Mouse (Mus musculus): ENCODE measurements around the gene E130311K13Rik. TPM values are rescaled to one million over a fixed set of nuclear protein-coding genes. Genes with fewer than 3 reads are reported as not detected.

The E130311K13Rik gene
- polyA plus RNA-seq, 1 experiment from 2014 or later: 5.0 TPM

DNA sequence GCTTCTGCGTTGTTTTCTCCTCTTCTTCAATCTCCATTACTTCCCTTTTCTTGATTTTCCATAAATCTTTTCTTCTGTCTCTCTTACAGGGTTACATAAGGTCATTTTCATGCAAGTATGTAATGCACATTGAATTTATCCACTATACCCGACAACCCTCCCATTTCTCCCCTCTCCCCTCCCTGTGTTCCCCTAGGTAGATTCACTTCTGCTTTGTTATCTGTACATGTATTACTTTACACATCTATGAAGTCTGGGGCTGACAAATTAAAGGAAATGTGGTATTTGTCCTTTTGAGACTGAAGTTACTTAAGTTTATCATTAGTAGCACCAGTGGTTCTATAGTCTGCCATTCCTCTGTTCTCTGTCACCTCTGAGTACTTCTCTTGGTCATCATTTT lies 48.2 kb downstream of the E130311K13Rik start:
- no peak overlapping the region for H3K4me2 ChIP-seq (replicated peaks)
- no peaks in the 10 kb centered on the region for H3K4me1 ChIP-seq (replicated peaks)
- 87% methylated on average over 2 of the region's 2 CpGs for WGBS
- H3K27me3 ChIP-seq (replicated peaks): no peaks in the 10 kb centered on the region
- H3K9ac ChIP-seq: no peak overlapping the region
- no peak overlapping the region for H3K27ac ChIP-seq
- ATAC-seq: no peak
- H3K36me3 ChIP-seq: no peaks in the 10 kb centered on the region
- no peak overlapping the region for H3K4me3 ChIP-seq (replicated peaks)
- H3K9me3 ChIP-seq: no peaks in the 10 kb centered on the region

DNA sequence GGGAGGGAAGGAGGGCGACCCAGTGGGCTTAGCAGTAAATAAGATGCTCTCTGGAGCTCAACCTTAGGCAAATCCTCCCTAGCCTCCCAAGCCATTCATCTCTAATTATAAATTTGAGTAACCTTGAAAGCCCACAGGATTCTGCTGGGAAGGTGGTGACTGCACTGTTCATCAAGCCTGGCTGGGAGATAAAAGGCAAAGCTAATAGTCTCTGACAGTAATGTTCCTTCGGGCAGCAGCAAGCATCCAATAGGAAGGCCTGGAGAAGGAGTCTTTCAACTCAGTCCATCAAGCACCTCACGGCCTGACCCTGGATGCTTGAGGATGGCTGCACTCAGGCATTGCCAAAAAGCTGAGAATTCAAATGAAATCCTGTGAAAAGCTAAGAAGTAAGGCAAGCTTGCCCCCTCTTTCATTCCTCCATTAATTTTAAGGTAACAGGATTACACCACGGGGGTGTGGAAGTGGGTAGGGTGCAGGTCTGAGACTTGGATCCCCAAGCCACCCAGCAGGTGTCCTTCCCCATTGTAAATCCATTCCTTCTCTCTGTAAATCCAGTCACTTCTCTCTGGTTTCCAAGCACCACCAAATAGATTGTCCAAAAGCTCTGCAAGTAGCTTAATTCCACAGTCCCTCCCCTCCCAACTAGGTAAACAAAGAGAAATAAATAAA lies 50.1 kb downstream of the E130311K13Rik start:
- WGBS: 57% methylated on average over 4 of the region's 4 CpGs
- Histone ChIP-seq H3K36me3 (no peaks in the 10 kb centered on the region), H3K27ac (no peak overlapping the region), H3K4me1 (replicated peaks) (no peaks in the 10 kb centered on the region), H3K27me3 (replicated peaks) (no peaks in the 10 kb centered on the region), H3K9me3 (no peaks in the 10 kb centered on the region), H3K4me2 (replicated peaks) (no peak overlapping the region), H3K4me3 (replicated peaks) (no peak overlapping the region), H3K9ac (no peak overlapping the region)
- ATAC-seq: no peak

- no peak for ATAC-seq
Observed at GRCm38 (mm10) chr3:63872818-63873217, 56.5 kb downstream of the E130311K13Rik start.

DNA sequence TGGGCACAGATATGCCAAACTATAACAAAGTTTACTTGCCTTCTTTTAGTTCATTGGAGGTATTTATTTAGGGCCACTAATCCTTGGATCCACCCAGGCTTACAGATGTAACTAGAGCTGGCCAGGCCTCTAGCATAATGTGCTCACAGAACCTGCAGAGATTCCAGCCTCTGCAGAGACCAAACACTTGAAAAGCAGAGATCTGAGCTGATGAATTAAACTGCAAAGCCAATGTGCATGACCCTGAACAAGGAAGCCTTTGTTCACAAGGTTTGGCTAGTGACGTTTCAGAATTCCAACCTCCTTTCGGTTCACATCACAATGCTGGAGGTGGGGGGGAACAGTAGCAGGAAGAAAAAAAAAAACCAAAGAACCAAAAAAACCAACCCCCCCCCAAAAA lies 58.0 kb downstream of the E130311K13Rik start:
- no peaks in the 10 kb centered on the region for H3K9me3 ChIP-seq
- H3K4me1 ChIP-seq (replicated peaks): no peaks in the 10 kb centered on the region
- ATAC-seq: no peak
- H3K4me2 ChIP-seq (replicated peaks): no peak overlapping the region
- H3K4me3 ChIP-seq (replicated peaks): no peak overlapping the region
- no peaks in the 10 kb centered on the region for H3K27me3 ChIP-seq (replicated peaks)
- H3K9ac ChIP-seq: no peak overlapping the region
- H3K36me3 ChIP-seq: no peaks in the 10 kb centered on the region
- no peak overlapping the region for H3K27ac ChIP-seq
- 58% methylated on average over 2 of the region's 2 CpGs for WGBS

More at GRCm38 (mm10) chr3:63872818-63873217, 56.5 kb downstream of the E130311K13Rik start:
- no peak overlapping the region for H3K4me3 ChIP-seq (replicated peaks)
- 72% methylated on average over 1 of the region's 1 CpGs for WGBS
- no peaks in the 10 kb centered on the region for H3K36me3 ChIP-seq
- no peaks in the 10 kb centered on the region for H3K9me3 ChIP-seq
- no peaks in the 10 kb centered on the region for H3K27me3 ChIP-seq (replicated peaks)
- H3K4me2 ChIP-seq (replicated peaks): no peak overlapping the region
- no peaks in the 10 kb centered on the region for H3K4me1 ChIP-seq (replicated peaks)
- no peak overlapping the region for H3K27ac ChIP-seq
- no peak overlapping the region for H3K9ac ChIP-seq

- no peaks in the 10 kb centered on the region for H3K36me3 ChIP-seq
- WGBS: 47% methylated on average over 1 of the region's 1 CpGs
Observed at GRCm38 (mm10) chr3:63868285-63868684, 61.0 kb downstream of the E130311K13Rik start.

GRCm38 (mm10) chr3:63865069-63865468 lies 64.2 kb downstream of the E130311K13Rik start:
- 71% methylated on average over 2 of the region's 2 CpGs for WGBS

More at GRCm38 (mm10) chr3:63868285-63868684, 61.0 kb downstream of the E130311K13Rik start:
- H3K27ac ChIP-seq: no peak overlapping the region
- no peaks in the 10 kb centered on the region for H3K9me3 ChIP-seq
- ATAC-seq: no peak
- H3K27me3 ChIP-seq (replicated peaks): no peaks in the 10 kb centered on the region
- H3K4me1 ChIP-seq (replicated peaks): no peaks in the 10 kb centered on the region
- no peak overlapping the region for H3K4me3 ChIP-seq (replicated peaks)
- no peak overlapping the region for H3K4me2 ChIP-seq (replicated peaks)
- no peak overlapping the region for H3K9ac ChIP-seq

More at GRCm38 (mm10) chr3:63865069-63865468, 64.2 kb downstream of the E130311K13Rik start:
- H3K9ac ChIP-seq: no peak overlapping the region
- no peak overlapping the region for H3K27ac ChIP-seq
- no peaks in the 10 kb centered on the region for H3K9me3 ChIP-seq
- H3K4me2 ChIP-seq (replicated peaks): no peak overlapping the region
- no peak overlapping the region for H3K4me3 ChIP-seq (replicated peaks)
- no peaks in the 10 kb centered on the region for H3K4me1 ChIP-seq (replicated peaks)
- H3K36me3 ChIP-seq: no peaks in the 10 kb centered on the region
- no peaks in the 10 kb centered on the region for H3K27me3 ChIP-seq (replicated peaks)
- ATAC-seq: no peak

Other genes starting within 250 kb of the E130311K13Rik start
- gene Plch1, start 30.0 kb downstream of the E130311K13Rik start, polyA plus RNA-seq (2015; fragmentation: Nextera tagmentation; extraction: Ambion mirVana): 6.8 and 6.9 TPM in 2 replicates
- gene Slc33a1, start 35.3 kb upstream of the E130311K13Rik start, polyA plus RNA-seq (2015; fragmentation: Nextera tagmentation; extraction: Ambion mirVana): 24.0 TPM in 2 replicates
- gene Gmps, start 46.6 kb upstream of the E130311K13Rik start, polyA plus RNA-seq (2015; fragmentation: Nextera tagmentation; extraction: Ambion mirVana): 37.3 and 42.6 TPM in 2 replicates
- gene Vmn2r1, start 152.1 kb upstream of the E130311K13Rik start, polyA plus RNA-seq (2015; fragmentation: Nextera tagmentation; extraction: Ambion mirVana): 0.03 TPM in 2 replicates
- not detected in 2 replicates for gene Vmn2r2, start 212.5 kb upstream of the E130311K13Rik start, polyA plus RNA-seq (2015; fragmentation: Nextera tagmentation; extraction: Ambion mirVana)

Data from intestine, embryonic 15.5 days (tissue).